Mouse (Mus musculus) lung, postnatal 0 days (tissue): ENCODE results near the gene Atp5g1.

Source experiments
- CTCF ChIP-seq: IDR thresholded peaks from 2 replicates; pipeline ENCODE4 v1.5.1; 2016; ENCODE audit warnings: antibody characterized with exemption, mild to moderate bottlenecking
- EP300 ChIP-seq: IDR thresholded peaks from 2 replicates; pipeline ENCODE4 v1.6.1; 2016; ENCODE audit warnings: antibody characterized with exemption, mild to moderate bottlenecking, control low read depth

GRCm38 (mm10) chr11:96030571-96030970, 44.9 kb downstream of the Atp5g1 start:
- TF ChIP-seq CTCF (no peak), EP300 (no peak)
